Mouse (Mus musculus): ENCODE data around the gene Smarcb1. TPM values are rescaled to one million over a fixed set of nuclear protein-coding genes. Genes with fewer than 3 reads are reported as not detected.
A peak's percentile ranks its signal among the peaks of the same experiment; 100 is the strongest.

Gene Smarcb1
- polyA plus RNA-seq (2012; rRNA removed): 78.5 and 82.1 TPM in 2 replicates

GRCm38 (mm10) chr10:75921026-75921725 lies at the start of gene Smarcb1:
Smarcb1 (minus strand) TSS chr10:75921617.
- TF ChIP-seq CTCF (IDR thresholded peaks at IDR 0.05; ENCODE audit: borderline replicate concordance, insufficient read depth, low read depth, low read length) (no peak), POLR2A (IDR thresholded peaks at IDR 0.05; ENCODE audit: borderline replicate concordance, insufficient read depth, low read length) (peak; percentile 98)
- DNase-seq: peak; percentile 96
- Histone ChIP-seq H3K27me3 (ENCODE audit: control insufficient read depth, insufficient read depth, low read length) (no peaks in the 10 kb centered on the region), H3K4me3 (replicated peaks; ENCODE audit: insufficient read depth, low read depth, low read length) (peak within 1 kb of the TSS; percentile 93), H3K27ac (ENCODE audit: insufficient read depth, low read length) (peak within 1 kb of the TSS; percentile 96), H3K4me1 (ENCODE audit: control insufficient read depth, insufficient read depth, low read length) (peaks cover 7% of the 10 kb centered on the region; the same call in 1 of the 2 replicates)
- under 1% methylated on average over 76 of the region's 76 CpGs for WGBS

GRCm38 (mm10) chr10:75954381-75954811 lies 33.0 kb upstream of the Smarcb1 start, which contains the start of gene Gm5134:
Gm5134 (plus strand) TSS chr10:75954514.
- H3K27me3 ChIP-seq (ENCODE audit: control insufficient read depth, insufficient read depth, low read length): no peaks in the 10 kb centered on the region
- H3K4me1 ChIP-seq (ENCODE audit: control insufficient read depth, insufficient read depth, low read length): no peaks in the 10 kb centered on the region
- H3K4me3 ChIP-seq (replicated peaks; ENCODE audit: insufficient read depth, low read depth, low read length): no peak within 1 kb of the TSS
- WGBS: 35% methylated on average over 20 of the region's 20 CpGs
- DNase-seq: no peak
- H3K27ac ChIP-seq (ENCODE audit: insufficient read depth, low read length): no peak within 1 kb of the TSS
- no peak for TF ChIP-seq CTCF (IDR thresholded peaks at IDR 0.05; ENCODE audit: borderline replicate concordance, insufficient read depth, low read depth, low read length)
- TF ChIP-seq POLR2A (IDR thresholded peaks at IDR 0.05; ENCODE audit: borderline replicate concordance, insufficient read depth, low read length): no peak

GRCm38 (mm10) chr10:75951424-75952050 lies 30.1 kb upstream of the Smarcb1 start:
- WGBS: 2% methylated on average over 13 of the region's 13 CpGs
- peak; percentile 46 to 51 for DNase-seq
- peak; percentile 55; the same call in 1 of the 2 replicates for TF ChIP-seq CTCF (IDR thresholded peaks at IDR 0.05; ENCODE audit: borderline replicate concordance, insufficient read depth, low read depth, low read length)
- TF ChIP-seq POLR2A (IDR thresholded peaks at IDR 0.05; ENCODE audit: borderline replicate concordance, insufficient read depth, low read length): no peak
- Histone ChIP-seq H3K4me1 (ENCODE audit: control insufficient read depth, insufficient read depth, low read length) (no peaks in the 10 kb centered on the region), H3K27ac (ENCODE audit: insufficient read depth, low read length) (no peak overlapping the region), H3K4me3 (replicated peaks; ENCODE audit: insufficient read depth, low read depth, low read length) (peak overlapping the region; percentile 50), H3K27me3 (ENCODE audit: control insufficient read depth, insufficient read depth, low read length) (no peaks in the 10 kb centered on the region)

GRCm38 (mm10) chr10:75950791-75951210 lies 29.4 kb upstream of the Smarcb1 start:
- 8% methylated on average over 23 of the region's 23 CpGs for WGBS
- no peak for DNase-seq
- peak overlapping the region; percentile 46 for H3K4me3 ChIP-seq (replicated peaks; ENCODE audit: insufficient read depth, low read depth, low read length)
- TF ChIP-seq POLR2A (IDR thresholded peaks at IDR 0.05; ENCODE audit: borderline replicate concordance, insufficient read depth, low read length) (no peak), CTCF (IDR thresholded peaks at IDR 0.05; ENCODE audit: borderline replicate concordance, insufficient read depth, low read depth, low read length) (no peak)
- H3K4me1 ChIP-seq (ENCODE audit: control insufficient read depth, insufficient read depth, low read length): no peaks in the 10 kb centered on the region
- H3K27ac ChIP-seq (ENCODE audit: insufficient read depth, low read length): no peak overlapping the region
- no peaks in the 10 kb centered on the region for H3K27me3 ChIP-seq (ENCODE audit: control insufficient read depth, insufficient read depth, low read length)

GRCm38 (mm10) chr10:75949053-75950045 lies 27.9 kb upstream of the Smarcb1 start:
- no peaks in the 10 kb centered on the region for H3K27me3 ChIP-seq (ENCODE audit: control insufficient read depth, insufficient read depth, low read length)
- no peak for DNase-seq
- no peak overlapping the region for H3K27ac ChIP-seq (ENCODE audit: insufficient read depth, low read length)
- whole genome bisulfite sequencing: 84% methylated on average over 22 of the region's 22 CpGs
- no peak overlapping the region for H3K4me3 ChIP-seq (replicated peaks; ENCODE audit: insufficient read depth, low read depth, low read length)
- no peaks in the 10 kb centered on the region for H3K4me1 ChIP-seq (ENCODE audit: control insufficient read depth, insufficient read depth, low read length)
- no peak for TF ChIP-seq CTCF (IDR thresholded peaks at IDR 0.05; ENCODE audit: borderline replicate concordance, insufficient read depth, low read depth, low read length)
- TF ChIP-seq POLR2A (IDR thresholded peaks at IDR 0.05; ENCODE audit: borderline replicate concordance, insufficient read depth, low read length): no peak

GRCm38 (mm10) chr10:75948079-75948478 lies 26.7 kb upstream of the Smarcb1 start:
- TF ChIP-seq CTCF (IDR thresholded peaks at IDR 0.05; ENCODE audit: borderline replicate concordance, insufficient read depth, low read depth, low read length): no peak
- TF ChIP-seq POLR2A (IDR thresholded peaks at IDR 0.05; ENCODE audit: borderline replicate concordance, insufficient read depth, low read length): no peak
- Histone ChIP-seq H3K4me3 (replicated peaks; ENCODE audit: insufficient read depth, low read depth, low read length) (no peak overlapping the region), H3K4me1 (ENCODE audit: control insufficient read depth, insufficient read depth, low read length) (no peaks in the 10 kb centered on the region), H3K27ac (ENCODE audit: insufficient read depth, low read length) (no peak overlapping the region), H3K27me3 (ENCODE audit: control insufficient read depth, insufficient read depth, low read length) (no peaks in the 10 kb centered on the region)
- 77% methylated on average over 5 of the region's 5 CpGs for WGBS
- no peak for DNase-seq

GRCm38 (mm10) chr10:75945896-75946295 lies 24.5 kb upstream of the Smarcb1 start:
- Histone ChIP-seq H3K27ac (ENCODE audit: insufficient read depth, low read length) (no peak overlapping the region), H3K27me3 (ENCODE audit: control insufficient read depth, insufficient read depth, low read length) (no peaks in the 10 kb centered on the region), H3K4me1 (ENCODE audit: control insufficient read depth, insufficient read depth, low read length) (no peaks in the 10 kb centered on the region), H3K4me3 (replicated peaks; ENCODE audit: insufficient read depth, low read depth, low read length) (no peak overlapping the region)
- TF ChIP-seq POLR2A (IDR thresholded peaks at IDR 0.05; ENCODE audit: borderline replicate concordance, insufficient read depth, low read length) (no peak), CTCF (IDR thresholded peaks at IDR 0.05; ENCODE audit: borderline replicate concordance, insufficient read depth, low read depth, low read length) (no peak)
- 92% methylated on average over 7 of the region's 7 CpGs for WGBS
- DNase-seq: no peak

All from cerebellum, adult 2 months (tissue).